Mouse (Mus musculus) common myeloid progenitor, adult 5-6 weeks (primary cell): ENCODE data around the gene Klrb1b. TPM values are rescaled to one million over a fixed set of nuclear protein-coding genes. Genes with fewer than 3 reads are reported as not detected.
A peak's percentile ranks its signal among the peaks of the same experiment; 100 is the strongest.
"Not testable (repeated sequence)": the region's sequence is repeated elsewhere in the genome, so short reads cannot be mapped to it uniquely, and the experiment has no call there.

ENCODE experiments used
- ATAC-seq: replicated peaks from 2 replicates; pipeline ENCODE4 v1.8.0; 2016; ENCODE audit warnings: low read depth, mild to moderate bottlenecking, moderate TSS enrichment, inconsistent platforms; ENCODE audit not compliant: poor library complexity, severe bottlenecking
- total RNA-seq: library from RNA; stranded (forward); fragments of 200-1000, 187-1606 nt; gene quantifications from 2 replicates; pipeline ENCODE4 v1.2.3, GENCODE M21; 2017

Gene Klrb1b
- total RNA-seq, 1 experiment from 2014 or later, result not detected

DNA sequence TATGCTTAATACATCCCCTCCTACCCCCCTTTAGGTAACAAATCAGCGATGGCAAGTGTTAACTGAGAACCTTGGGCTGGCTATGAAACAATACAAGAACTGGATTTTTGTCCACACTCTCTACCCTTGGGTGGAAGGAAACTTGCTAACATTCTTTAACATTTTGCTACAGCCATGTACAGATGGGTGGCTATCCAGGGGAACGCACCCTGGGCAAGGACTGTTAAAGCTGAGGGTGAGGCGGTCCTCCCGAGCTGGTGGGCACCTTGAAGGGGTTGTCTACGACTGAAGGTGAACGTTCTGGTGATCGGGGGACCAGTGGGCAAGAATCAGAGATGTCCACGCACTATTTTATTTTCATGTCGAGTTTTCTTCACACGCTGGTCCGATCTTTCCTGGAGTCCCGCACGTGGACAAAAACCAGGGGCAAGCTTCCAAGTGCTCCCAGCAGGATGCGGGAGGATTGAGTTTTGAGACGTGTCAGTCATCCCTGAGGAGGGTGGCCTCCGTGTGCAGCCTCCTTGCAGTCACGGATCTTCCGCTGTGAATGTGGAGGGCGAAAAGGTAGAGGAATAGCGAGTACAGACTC, 16.3 kb upstream of the Klrb1b start:
- no peak for ATAC-seq

DNA sequence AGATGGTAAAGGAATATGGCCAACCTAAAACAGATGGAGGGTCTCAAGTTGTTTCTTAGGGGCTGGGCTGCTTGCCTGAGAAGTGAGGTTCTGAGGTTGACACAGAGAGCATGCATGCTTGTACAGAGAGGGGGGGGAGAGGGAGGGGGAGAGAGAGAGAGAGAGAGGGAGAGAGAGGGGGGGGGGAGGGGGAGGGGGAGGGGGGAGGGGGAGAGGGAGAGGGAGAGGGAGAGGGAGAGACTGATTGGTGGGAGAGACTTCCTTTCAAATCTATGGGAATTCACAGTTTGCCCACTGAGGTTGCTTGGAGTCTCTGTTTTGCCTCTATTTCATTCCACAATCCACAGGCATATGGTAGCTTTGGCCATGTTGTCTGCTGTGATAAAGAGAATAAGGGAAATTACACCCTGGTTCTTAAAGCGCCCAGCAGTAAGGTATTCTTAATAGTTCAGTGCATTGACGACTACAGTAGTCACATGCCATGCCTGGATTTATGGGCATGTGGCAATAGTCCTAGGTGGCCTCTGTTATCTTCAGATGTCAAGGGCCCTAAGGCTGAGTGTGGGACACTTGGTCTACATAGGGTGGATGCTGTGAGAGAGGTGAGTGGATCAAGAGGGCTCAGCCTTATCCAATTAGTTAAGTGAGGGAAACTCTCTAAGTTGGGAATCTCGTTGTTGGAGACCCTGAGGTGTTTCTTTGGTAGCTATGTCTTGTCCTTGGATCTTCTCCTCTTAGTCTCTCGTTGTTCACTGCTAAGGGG, 15.4 kb upstream of the Klrb1b start:
- ATAC-seq, result no peak

- not testable (repeated sequence) for ATAC-seq
These were observed 14.5 kb upstream of the Klrb1b start for GRCm38 (mm10) chr6:128840669-128841068.

- ATAC-seq, result no peak
These were observed 13.8 kb upstream of the Klrb1b start for GRCm38 (mm10) chr6:128839921-128840320.

DNA sequence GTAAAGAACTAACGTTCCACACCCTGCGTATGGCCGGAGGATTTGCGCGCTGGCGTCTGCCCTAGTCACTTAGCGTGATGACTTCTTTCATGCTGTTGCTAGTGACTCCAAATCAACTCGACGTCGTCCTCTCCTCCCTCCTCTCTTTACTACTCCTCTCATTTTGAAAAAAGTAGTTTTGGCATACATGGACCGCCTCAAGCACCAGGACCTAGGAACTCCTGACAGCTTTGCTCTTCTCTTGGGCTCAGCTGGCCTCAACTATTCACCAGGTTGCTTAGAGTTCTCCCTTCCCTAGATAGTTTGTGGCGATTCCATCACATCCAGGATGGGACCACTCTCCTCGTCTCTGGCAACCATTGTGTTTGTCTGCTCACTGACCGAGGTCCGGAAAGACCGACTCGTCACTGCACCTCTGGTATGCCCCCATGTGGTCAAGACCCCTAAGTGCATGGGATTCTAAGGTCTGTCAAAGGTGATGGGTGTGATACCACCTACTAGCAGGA, 13.2 kb upstream of the Klrb1b start:
- ATAC-seq, result peak; percentile 46

DNA sequence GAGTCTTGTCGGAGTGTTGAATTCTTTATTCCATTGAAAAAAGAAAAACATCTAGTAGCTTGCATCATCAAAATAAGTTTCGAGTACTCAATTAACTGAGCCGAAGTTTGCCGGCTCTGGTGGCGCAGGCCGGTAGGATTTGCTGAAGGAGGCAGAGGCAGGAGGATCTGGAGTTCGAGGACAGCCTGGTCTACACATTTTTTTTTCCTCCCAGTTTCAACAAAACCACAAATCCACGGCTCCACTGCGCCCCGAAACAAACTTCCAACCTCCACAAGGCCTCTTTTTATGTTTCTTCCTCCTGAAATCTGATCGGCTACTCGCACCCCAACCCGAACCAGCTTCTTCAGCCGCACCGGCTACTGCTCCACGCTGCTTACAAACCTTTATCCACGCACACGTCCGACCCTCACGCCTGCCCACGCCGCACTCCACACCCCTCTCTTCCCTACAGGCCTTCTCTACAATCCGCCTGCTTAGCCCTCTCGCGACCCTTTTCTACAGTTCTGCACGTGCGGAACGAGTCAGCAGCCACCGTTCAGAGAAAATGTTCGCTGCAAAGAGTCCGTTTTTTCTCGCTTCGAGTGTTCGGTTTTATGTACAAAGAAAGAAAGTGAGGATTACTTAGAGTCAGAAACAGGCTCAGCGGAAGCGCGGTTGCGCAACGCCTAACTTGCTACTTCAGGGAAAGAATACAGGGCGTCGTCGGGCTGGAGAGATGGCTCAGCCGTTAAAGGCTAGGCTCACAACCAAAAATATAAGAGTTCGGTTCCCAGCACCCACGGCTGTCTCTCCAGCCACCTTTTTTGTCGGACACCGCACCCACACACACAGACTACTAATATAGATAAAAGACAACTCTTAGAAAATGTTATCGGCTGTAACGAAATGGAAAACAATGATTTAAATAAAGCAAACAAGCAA, 12.5 kb upstream of the Klrb1b start:
- ATAC-seq, result peak; percentile 12; the same call in 1 of the 2 replicates

DNA sequence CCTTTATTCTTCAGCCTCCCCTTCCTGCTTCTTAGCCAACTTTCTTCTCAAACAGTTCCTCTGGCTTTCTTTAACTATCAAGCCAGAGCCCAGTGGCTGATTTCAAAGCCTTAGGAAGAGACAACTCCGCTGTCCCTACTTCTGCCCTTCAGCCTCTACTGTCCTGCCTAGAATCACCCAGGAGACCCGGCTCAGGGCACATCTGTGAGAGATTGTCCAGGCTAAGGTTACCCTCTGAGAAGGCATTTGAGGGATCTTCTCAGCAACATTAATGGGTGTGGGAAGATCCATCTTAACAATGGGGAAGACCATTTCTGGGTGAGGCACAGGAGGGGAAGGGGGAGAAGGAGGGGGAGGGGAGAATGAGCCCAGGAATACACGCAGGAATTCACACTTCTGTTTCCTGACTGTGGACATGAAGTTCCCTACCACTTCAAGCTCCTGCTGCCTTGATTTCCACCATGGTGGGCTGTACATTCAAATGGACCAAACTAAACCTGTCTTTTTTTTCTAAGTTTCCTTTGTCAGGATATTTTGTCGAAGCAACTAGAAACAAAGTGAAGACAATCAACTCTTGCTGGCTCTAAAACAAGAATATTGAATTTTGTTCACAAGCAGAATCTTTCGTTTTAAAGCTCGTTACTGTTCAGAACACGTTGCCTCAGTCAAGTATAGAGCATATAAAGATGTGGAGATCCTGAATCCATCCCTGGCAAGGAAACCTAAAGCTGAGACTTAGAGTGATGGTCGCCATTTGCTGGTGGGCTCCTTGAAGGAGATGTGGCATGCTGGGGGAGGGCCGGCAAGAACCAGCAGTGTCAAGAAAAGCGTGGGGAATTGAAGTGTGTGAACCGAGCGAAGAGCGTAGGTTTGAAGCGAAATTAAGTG, 11.6 kb upstream of the Klrb1b start:
- no peak for ATAC-seq

DNA sequence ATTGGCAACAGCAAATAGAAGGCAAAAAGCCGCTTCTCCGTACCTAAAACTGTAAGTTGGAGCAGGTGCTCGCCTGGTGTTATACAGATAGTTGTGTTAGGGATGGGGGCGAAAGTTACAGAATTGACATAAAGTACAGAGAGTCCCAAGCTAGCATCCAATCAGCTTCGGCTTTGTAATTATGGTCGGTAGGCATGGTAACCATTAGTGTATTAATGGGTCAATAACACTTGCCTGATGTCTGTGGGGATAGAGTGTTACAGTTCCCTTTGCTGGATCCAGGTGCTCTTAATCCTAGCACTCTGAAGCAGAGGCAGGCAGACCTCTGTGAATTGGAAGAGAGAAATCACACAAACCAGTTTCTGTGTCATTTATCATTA, 10.8 kb upstream of the Klrb1b start:
- ATAC-seq, result no peak

DNA sequence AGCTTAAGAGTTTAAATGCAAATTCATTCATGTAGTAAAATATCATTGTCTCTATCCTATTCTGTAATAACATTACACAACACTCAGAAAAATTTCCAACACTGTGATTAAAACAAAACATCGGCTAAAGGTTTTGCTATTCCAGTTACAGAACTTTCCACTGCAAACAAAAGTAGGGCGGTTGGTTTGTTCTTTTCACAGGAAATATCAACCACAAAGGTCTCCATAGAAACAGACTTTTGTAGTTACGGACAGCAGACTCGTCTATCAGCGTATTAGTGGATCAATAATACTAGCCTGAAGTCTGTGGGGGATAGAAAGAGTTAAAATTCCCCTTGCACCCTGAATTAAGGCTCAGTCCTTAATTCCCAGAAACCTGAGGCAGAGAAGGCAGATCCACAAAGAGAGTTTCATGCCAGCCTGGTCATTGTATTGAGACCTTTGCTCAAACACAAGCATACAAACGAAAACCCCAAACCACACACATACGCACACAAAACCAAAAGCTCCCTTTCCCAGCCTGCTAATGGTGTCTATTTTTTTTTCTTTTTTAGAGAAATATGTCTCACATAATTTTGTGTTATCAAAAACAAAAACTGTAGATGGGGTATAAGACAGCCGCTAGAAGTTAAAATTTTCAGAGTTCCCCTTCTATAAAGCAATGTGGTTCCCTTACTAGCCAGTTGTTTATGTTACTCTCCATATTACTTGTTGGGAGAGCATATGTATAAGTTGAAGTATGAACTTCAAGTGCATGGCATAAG, 10.2 kb upstream of the Klrb1b start:
- peak; percentile 18 for ATAC-seq

DNA sequence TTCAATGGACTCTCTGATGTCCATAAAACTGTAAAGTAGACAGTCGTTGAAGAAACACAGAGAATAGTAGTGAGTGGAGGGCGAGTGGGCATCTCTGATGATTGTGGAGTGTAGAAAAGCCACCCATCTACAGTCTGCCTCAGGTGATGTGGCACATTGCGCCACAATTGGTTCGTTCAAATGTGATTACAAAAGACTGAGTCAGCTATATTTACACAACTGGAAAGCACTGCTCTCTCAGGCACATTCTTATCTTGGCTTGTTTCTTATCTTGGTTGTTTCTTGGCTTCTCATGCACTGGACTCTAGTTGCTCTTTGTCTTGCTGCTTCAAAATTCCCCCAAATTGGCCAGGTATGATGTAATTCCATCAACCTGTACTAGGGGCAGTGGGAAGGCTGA, 9.4 kb upstream of the Klrb1b start:
- ATAC-seq, result no peak; the same call in 1 of the 2 replicates

DNA sequence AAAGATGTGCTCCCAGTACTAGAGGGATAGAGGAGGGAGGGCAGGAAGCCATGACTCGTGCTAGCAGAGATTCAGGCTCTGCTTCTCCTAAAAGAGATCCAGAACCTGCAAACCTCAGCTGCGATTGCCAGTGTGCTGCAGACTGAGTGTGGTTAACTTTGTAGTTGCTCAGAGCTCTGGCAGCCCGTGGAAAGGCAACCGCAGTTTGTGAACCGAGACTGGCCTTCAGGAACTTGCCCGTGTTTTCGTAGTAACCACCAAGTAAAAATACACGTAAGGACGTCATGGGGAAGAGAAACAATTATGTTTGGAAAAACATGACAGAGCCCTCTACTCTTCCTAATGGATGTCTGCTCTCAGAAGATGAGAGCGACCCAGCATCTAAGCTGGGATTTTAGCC, 6.9 kb upstream of the Klrb1b start:
- ATAC-seq, result no peak

DNA sequence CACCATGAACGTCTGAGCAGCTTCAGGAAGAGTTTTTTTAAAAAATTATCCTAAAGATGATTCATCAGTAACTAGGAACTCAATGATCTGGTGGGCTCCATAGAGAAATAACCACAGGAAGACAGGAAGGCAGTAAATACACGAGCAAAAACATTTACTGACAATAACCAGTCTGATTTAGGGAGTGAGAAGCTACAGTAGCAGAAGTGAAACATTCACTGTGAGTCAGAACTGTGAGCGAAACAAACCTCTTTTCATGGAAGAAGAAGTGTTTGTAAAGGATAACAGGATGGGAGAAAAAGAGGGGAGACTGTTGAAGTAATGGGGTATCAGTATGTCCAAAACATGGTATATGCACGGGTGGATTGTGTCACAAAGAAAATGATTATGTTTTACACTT, 3.7 kb upstream of the Klrb1b start:
- ATAC-seq, result peak; percentile 37

DNA sequence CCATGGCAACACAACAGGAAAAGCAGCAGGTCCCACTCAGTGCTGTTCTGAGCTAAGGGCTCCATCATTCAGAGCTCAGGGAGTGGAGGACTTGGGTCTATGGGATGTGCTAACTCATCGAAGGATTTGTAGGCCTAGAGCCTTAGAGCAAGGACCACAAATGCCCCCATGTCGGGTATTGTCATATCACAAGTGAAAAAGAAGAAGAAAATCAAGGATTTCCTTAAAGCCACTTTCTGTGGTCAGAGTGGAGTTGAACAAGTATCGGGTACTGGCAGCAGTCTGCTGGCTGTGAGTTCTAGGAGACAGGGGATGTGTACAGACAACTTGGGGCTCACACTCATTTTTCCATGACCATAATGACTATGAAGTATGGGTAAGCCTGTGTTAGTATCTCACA, 650 bp upstream of the Klrb1b start:
- peak; percentile 49 for ATAC-seq

DNA sequence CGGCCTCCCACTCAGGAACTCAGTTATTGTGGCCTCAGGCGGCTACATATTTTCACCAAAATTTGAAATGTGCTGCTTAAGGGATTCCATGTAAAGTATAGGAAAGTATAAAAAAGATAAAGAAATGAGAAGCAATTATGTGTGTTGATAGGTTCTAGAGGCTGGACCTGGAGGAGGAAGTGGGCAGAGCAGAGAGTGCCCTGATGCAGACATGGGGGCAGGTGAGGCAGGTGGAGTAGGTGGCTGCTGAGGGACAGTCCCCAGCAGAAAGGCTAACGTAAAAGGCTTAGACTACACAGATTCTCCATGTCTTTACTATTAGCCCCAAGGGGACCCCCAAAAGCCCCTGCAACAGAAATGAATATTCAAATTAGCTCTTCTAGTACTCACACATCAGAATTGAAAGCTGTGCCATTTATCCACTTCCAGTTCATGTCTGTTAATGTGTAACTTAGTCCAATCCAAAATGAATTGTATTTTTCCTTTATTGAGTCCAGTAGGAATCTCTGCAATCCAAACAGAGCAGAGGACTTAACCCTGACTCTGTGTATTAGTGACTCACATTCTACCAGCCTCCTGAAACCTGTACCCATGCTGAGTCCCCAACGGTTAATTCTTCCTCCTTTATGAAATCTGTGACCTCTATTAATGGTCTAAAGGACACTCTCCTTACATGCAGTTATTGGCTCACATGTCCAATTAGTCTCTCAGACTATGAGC, 7.9 kb downstream of the Klrb1b start:
- ATAC-seq, result no peak

DNA sequence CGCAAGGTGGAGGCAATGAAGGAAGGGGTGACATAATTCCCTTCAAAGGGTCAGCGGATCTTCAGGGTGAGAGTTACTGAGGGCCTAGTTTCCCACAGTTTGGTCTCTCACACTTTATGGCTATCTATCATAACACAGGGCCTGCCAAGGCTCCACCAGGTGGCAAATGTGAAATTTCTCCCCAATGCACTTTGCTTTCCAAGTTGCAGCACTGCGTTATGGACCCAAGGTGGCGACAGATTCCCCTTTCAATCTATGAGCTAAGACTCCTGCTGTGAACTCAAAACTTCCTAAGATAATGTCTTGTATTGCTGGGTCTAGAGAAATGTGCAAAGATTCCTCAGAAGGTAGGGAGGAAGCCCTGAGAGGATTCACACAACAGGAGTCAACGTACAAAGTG, 17.6 kb downstream of the Klrb1b start:
- peak; percentile 82 for ATAC-seq

GRCm38 (mm10) chr6:128807021-128807420, 19.1 kb downstream of the Klrb1b start:
- ATAC-seq, result no peak

DNA sequence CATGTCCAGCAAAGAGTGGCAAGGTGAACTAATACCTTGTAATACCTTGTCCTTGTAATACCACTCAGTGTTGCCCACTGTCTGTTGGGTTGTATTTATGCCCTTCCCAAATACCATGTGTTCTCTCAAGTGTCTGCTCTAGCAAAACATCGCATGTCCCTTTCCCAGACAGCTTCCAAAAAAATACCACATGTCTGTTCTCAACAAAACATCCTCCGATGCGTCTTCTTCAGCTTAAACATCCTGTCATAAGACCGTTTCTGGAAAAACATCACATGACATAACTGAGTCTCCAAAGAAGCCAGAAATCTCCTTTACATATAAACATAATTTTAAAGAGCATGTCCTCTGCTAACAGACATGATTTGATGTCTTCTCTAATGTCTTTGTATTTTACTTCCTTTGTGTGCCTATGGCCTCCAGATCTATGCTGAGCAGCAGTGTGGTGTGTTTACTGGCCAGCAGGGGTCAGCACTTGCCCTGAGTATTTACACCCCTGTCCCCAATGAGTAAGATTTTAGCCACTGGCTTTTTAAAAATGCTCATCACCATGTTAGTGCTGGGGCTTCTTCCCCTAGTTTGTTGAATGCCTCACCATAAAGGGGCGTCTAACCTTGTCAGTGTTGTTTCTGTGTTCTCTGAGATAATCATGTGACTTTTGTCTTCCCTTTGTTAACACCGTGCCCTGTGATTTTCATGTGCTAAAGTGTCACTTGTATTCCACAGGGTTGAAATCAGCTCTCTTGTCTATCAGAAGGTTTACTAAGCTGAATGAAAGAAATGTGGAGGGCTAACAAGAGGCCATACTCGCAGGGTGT, 21.1 kb downstream of the Klrb1b start:
- peak; percentile 63 for ATAC-seq
